Mouse (Mus musculus): Measurements from ENCODE around the gene Ltbp1. TPM values are rescaled to one million over a fixed set of nuclear protein-coding genes. Genes with fewer than 3 reads are reported as not detected.

The Ltbp1 gene
- polyA plus RNA-seq, 2 experiments from 2014 or later = 0.15 TPM; not detected in 1

- no peak for ATAC-seq
Measured at GRCm38 (mm10) chr17:75180301-75180700, 174.9 kb downstream of the Ltbp1 start.

DNA sequence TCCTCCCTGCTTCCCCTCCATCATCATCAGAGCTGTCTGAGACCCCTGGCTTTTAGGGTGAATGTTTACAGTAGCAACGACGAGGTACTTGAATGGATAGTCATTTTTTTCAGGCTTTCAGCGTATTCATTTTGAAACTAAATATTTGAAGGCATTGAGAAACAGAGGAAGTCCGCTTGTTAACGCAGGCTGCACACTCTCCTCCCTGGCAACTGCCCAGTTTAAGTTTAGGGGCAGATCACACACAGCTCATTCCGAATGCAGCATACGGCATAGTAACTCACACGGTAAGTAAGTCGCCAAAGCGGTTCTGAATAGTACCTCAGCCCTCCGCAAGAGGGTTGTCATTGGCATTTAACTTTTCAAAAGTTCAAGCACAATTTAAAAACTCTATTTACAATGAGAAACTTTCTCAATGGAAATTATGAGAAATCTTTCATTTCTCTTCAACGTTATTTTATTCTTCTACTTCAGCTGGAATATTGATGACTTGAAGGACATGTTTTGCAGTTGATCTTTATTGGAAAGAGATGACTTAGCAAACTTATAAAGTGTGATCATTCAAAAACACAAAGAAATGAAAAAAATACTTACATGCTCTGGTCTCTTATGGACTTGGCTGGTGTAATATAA, 175.7 kb downstream of the Ltbp1 start:
- no peak for ATAC-seq

- ATAC-seq = no peak
Measured at GRCm38 (mm10) chr17:75182319-75183001, 177.1 kb downstream of the Ltbp1 start.

DNA sequence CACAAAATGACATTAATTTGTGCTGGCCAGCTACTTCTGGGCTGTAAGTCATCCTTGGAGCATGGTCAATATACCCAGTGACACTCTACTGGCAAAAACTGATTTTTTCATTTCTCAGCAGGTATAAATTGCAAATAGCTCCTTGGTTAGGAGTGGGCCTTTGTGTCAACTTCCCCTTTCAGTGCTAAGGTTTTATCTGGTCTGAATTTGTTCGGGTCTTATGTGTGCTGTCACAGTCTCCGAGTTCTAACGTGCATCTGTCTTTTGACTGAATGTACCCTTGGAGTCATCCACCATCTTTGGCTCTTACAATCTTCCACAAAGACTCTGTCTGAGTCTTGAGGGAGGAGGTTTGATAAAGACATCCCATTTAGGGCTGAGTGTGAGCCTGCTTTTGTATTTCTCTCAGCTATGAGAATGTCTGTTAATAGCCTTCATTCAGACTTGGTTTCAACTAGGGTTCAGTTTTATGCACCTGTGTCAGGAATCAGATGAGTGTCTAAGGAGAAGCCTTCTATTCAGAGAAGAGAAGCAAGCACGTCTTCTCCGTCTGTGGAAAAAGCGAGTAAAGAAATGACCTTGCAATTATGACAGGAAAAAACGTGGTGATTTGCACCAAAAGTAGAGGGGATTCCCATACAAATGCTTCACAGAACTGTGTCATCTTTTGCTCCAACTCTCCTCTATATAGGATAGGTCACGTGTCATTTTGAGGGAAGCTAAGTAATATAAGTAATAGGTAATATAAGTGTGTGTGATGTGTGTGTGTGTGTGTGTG, 181.6 kb downstream of the Ltbp1 start:
- no peak for ATAC-seq

DNA sequence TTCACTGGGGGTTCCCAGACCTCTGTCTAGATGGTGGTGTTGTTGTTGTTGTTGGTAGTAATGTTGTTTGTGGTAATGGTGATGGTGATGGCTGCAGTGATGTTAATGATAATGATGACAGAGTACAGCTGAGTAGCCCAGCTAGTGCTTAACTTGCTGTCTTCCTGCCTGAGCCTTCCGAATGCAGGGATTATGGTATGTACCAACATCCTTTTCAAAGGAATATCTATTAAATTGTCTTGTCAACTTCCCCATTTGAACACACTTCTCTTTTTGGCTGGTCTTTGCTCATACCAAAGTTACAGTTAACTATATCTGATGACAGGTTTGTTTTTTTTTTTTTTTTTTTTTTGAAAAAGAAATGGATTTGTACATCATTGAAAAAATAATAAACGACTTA, 191.6 kb downstream of the Ltbp1 start:
- no peak for ATAC-seq

DNA sequence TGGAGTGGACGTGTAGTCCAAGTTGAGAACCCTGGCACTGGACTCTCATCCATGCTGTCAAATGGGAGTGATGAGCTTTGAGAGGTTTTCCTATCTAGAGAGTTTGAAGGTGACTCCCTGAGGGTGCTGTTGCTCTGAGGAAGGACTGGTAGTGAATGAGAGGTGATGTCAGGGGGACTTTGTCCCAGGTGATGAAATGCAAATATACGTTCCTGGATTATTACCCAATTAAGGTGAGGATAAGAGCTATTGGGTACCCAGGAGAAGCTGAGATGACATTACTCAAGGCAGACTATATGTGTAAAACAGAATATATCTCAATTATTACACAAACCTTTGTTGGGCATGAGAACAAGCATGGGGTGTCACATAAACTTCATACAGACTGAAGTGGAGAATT, 193.4 kb downstream of the Ltbp1 start:
- no peak for ATAC-seq

GRCm38 (mm10) chr17:75199694-75200093, 194.3 kb downstream of the Ltbp1 start:
- ATAC-seq = no peak

DNA sequence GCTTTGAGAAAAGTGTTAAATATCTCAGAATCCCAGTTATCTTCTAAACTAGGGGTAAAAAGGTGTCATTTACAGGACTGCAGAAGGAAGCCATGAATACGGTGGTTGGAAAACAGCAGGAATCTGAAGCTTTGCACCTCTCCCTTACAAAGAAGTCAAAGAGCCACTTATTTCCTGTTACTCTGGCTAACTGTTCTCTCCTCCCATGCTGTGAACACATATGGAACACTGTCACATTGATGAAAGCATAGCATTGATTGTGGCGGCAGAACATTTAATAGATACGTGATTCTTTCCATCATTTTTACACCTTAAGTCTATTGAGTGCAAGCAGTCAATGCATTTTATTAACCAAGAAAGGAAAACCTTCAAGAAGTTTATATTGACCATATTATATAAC, 196.9 kb downstream of the Ltbp1 start:
- no peak for ATAC-seq

- no peak for ATAC-seq
Measured at GRCm38 (mm10) chr17:75204065-75204464, 198.7 kb downstream of the Ltbp1 start.

GRCm38 (mm10) chr17:75206281-75206680, 200.9 kb downstream of the Ltbp1 start:
- ATAC-seq = no peak

- ATAC-seq = no peak
Measured at GRCm38 (mm10) chr17:75208164-75208698, 202.9 kb downstream of the Ltbp1 start.

- ATAC-seq = no peak
Measured at GRCm38 (mm10) chr17:75210526-75210925, 205.2 kb downstream of the Ltbp1 start.

- no peak for ATAC-seq
Measured at GRCm38 (mm10) chr17:75216362-75216761, 211.0 kb downstream of the Ltbp1 start.

- no peak for ATAC-seq
Measured at GRCm38 (mm10) chr17:75218700-75219099, 213.3 kb downstream of the Ltbp1 start.

- ATAC-seq = no peak
Measured at GRCm38 (mm10) chr17:75228321-75228720, 223.0 kb downstream of the Ltbp1 start.

DNA sequence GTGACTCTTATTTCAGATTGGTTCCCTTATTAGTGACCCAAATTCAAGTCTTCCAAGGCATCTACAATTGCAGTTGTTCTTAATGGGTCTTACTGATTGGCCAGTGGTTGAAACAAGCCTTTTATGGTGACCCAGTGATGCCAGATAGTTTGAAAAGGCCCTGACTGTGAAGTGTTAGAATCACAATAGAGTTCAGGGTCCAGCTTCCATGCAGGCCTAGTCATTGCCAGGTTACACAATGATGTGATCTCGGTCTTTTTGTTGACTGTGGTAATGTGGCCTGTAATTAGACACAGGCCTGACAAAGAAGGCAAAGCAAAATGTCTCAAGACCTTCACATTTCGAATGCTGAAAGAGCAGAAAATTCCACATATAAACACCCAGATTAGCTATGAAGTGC, 227.8 kb downstream of the Ltbp1 start:
- ATAC-seq = no peak

DNA sequence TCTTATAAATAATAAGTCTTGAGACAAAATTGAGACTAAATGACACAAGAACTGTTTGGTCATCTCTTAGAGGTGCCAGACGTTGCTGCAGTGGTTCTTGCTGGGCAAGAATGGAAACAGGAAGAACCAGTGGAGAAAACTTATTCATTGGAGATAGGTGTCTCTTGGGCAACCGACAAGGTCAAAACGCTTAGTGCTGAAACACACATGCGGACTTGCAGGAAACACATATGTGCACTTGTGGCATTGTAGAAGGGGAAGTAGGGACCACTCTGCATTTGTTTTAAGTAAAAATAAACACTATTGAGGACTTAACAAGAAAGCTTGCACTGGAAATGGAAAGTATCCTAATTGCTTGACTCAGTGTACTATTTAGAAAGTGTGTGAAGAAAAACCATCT, 228.6 kb downstream of the Ltbp1 start:
- no peak for ATAC-seq

DNA sequence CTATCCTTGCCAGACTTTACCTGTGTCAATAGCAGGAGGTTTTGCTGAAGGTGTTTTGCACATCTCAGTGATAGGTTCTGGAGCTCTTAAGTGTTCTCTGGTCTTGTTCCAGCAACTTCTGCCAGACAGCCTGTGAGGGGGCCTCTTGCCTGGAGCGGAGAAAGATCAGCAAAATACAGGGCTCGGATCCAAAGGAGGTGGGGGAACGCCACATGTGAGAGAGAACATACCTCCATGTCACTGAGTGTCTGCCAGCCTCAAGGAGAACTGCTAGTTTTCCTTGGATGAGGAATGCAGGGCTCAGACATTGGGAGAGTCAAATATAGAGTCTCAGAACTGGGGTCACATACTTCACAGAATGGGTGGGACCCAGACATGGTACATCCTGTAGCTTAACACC, 230.4 kb downstream of the Ltbp1 start:
- ATAC-seq = no peak

- no peak for ATAC-seq
Measured at GRCm38 (mm10) chr17:75236543-75236942, 231.2 kb downstream of the Ltbp1 start.

DNA sequence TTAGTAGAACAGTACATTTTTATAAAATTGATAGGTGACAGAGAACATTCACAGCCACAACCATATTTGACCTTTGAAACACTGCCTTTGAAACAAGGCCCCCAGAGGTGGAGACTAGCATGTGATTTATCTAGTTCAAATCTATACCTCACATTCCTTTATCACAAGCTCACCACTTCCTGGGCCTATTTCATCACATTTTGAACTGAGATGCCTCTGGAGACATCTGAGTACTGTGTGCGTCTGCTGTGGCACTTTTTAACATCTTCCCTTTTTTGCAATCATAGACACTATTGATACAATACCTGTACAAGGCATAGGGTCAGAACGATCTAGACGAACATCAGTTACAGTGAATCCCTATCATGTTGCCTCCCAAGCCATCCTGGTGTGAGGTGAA, 232.1 kb downstream of the Ltbp1 start:
- ATAC-seq = no peak

GRCm38 (mm10) chr17:75238655-75239054, 233.3 kb downstream of the Ltbp1 start:
- ATAC-seq = no peak

DNA sequence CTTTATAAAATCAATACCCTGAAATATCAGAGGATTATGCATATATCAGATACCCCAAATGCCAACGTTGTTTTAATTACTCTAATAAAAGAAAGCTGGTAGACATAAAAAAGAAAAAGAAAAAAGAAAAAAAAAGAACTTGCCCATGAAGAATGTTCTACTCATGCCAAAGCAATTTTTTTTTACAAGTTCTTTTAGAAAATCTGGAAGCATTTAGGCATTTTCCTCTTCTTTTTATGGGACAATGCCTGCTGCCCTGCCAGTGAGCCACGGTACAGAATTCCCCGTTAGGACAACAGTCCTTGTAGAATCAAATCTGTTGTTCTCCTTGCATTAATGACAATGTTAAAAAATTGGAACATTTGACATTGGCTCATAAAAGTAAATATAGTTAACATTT, 234.2 kb downstream of the Ltbp1 start:
- ATAC-seq = no peak

DNA sequence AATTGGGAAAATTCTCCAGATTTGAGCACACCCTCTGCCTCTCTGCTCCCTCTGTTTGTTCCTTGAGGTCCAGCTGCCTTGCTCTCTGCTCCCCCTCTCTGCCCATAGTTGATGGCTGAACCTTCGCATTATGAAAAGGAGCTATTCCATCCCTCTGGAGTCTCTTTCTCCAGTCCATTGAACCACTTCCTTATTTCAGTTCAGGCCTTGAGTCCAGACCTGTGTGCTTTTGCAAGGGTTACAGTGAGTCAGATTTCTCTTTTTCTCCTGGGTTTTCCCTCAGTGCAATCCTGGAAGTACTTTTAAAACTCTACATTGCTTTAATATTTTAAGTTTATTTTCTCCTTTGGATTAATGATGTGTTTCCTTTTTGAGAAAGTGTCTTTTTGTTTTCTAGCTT, 236.7 kb downstream of the Ltbp1 start:
- no peak for ATAC-seq

DNA sequence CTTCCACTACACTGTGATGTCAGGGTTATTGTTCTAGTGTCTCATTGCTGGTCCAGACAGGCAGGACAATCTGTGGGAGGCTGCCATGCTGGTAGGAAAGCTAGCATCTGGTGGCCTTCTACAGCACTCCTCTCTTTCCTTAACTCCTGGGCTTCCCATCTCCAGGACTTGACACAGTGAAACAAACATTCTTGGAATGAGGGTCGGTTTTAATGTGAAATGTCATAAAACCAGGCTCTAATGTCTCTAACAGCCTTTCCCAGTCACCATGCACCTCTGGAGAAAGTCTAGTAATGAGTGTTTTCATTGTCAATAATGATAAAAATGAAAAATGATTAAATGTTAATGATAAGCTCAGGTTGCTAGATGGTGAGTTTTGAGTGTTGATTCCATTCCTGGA, 237.9 kb downstream of the Ltbp1 start:
- no peak for ATAC-seq

Measured in activated CD4-positive, CD25-positive, alpha-beta regulatory T cell, adult 4 months (primary cell).